Mouse (Mus musculus) kidney, postnatal 10 days (tissue): ENCODE results near the gene Jun.

Experiments used
- DNase-seq: peaks from one replicate; pipeline ENCODE4 v3.0.0; 2021; ENCODE audit warnings: mixed read lengths

The Jun gene

GRCm38 (mm10) chr4:95073214-95073750 lies 21.3 kb upstream of the Jun start:
- no peak for DNase-seq

GRCm38 (mm10) chr4:95070407-95070806 lies 18.4 kb upstream of the Jun start:
- DNase-seq, result no peak

DNA sequence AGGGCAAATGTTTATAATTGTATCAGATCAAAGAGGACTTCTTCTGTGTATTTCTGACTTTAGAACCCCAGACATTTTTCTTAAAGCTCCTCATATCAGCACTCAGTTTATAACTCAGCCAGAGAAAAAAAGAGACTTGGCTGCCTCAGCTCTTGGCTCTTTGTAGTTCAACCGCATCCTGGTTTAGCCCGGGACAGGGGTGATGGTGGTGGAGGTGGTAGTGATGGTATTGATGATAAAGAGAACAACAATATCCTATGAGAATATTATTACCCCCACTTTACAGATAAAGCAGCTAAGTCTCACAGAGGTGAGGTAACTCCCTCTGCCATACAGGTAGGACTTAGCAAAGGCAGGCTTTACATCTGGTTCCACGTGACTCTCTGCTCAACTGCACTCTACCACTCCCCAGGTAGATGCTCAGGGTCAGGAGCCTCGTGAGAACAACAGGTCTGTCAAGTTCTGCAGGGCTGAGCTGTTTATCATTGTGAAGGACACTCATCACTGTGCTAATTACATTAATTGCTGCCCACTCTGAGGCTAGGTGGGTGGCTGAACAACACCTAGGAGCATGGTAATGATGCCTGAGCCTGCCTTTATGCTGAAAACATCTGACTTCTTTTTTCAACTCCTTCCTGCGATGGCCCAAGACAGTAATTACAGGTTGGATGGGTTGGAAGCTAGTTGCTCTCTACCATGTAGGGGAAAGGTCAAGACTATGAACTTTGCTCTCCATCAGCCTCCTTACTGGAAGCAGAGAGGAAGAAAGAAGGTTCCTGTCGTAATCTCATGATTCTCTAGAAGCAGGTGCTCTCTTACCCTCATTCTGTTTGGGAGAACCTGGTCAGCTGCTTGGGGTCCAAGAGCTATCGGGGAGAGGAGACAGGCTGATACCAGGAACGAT lies 16.3 kb upstream of the Jun start:
- DNase-seq, result no peak

DNA sequence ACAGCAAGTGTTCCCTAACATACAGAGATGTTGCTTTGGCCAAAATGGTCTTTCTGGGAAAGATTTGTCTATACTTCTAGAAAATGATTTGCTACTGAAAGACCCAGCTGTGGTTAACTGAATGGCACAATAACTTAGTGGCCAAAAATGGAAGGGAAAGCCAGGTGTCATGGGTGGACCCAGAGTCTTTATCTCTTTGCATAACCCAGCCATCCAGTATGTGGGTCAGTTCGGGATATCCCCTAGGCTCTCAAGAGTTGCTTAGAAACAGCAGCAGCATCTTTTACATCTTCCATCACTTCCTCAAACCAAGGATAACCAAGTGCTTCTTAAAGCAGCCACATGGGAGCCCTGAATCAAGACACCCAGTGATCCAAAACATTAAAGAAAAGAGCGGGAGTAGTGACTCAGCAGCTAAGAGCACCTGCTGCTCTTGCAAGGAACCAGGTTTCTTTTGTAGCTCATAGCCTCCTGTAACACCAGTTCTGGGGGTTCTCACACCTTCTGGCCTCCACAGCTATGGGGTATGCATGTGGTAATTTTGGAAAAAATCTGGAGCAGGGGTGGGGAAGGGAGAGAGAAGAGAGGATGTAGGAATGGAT lies 11.7 kb upstream of the Jun start:
- DNase-seq, result no peak

- peak; percentile 77 for DNase-seq
Measured at GRCm38 (mm10) chr4:95062873-95063272, 10.9 kb upstream of the Jun start.

DNA sequence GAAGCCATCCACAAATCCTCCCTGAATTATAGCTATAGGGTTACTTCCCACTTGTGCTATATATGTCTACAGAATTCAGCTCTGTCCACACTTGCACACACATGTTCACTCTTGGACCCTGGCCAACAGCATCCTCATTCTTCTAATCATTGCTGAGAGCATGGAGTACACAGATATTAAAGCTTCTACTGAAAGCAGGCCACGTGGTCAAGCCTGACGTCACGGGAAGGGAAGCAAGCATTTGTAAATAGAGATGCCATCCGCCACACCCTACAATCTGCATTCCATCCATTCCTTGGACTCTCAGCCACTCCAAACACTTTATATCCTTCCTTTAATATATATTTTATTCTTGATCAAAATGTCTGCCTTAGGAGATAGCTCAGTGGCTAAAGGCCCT lies 5.2 kb upstream of the Jun start:
- DNase-seq, result no peak

DNA sequence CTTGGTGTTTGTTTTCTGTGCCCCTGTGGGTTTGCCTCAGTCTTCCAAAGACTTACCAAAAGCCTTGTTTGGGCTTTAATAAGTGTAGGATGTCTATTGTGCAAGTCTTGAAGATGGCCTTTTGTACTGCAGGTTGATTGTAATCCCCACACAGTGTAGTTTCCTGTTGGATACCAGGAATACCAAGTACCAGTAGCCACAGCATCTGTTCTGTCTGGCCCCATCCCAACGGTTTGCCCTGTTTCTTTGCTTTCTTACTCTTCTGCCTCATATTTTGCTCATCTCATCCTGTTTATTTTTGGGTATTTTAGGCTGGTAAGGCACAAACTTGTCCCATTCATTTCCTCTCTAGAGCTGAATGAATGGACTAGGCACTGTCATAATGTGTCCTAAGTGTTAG lies 3.3 kb upstream of the Jun start:
- DNase-seq, result no peak

DNA sequence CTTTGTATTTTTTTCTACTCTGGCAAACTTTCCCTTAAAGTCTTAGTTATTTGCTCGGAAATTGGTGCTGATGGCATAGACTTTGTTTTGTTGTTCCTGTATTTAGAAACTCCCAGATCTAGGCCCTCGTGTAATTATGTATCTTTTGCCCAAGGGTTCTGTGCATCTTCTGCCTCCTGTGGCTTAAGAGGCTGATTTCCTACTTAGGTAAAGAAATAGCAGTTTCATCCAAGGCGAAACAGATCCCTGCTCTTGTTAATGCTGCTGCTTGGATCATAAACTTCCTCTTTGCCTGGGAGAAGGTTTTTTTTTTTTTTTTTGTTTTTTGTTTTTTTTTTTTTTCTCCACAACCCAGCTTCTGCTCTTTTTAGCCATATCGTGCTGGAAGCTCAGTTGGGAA lies 2.3 kb upstream of the Jun start:
- DNase-seq, result no peak

DNA sequence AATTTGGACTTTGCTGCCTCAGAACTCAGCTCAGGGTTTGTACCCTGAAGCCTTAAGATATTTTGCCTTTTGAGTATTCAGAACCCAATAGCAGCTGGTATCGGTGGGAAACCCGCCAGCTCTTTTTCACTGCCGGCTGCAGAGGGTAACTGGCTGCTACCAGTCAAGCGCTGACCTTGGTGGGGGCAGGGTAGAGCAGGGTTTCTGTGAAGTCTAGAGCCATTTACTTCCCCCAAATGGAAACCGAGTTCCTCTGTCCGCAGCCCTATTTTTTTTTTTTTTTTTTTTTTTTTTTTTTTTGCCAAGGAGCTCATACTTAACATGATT lies 1.7 kb upstream of the Jun start:
- peak; percentile 89 for DNase-seq

DNA sequence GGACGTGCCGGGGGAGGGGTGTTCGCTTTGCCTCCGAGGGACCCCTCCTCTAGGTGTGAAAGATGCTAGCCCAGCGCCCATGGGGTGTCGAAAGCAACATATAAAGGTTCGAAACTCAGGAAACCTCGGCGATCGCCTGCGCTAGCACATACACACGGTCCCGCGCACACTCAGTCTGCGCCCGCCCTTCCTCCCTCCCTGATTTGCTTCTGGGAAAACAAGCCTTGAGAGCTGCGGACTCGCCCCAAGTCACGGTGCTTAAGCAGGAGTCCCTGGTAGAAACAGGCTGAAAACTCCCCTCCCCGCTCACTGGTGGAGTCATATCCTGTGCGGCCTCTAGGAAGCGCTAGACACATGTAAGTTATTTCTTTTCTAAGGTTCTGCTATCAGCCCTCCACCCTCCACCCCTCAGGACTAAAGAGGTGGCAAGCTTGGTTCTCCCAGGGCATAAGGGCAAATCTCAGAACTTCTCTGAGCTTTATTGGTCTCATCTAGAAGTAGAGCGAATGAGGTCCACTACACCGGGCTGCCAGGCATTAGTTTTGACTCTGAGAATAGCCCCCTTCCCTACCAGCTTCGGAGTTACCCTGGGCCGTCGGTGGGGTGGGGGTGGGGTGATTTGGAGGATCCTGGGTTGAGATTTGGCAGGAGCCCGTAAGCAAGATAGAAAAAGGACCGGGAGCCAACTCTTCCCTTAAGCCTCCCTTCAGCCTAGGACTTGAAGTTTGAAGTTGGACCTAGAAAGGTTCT lies 1.2 kb upstream of the Jun start:
- peak; percentile 95 for DNase-seq

DNA sequence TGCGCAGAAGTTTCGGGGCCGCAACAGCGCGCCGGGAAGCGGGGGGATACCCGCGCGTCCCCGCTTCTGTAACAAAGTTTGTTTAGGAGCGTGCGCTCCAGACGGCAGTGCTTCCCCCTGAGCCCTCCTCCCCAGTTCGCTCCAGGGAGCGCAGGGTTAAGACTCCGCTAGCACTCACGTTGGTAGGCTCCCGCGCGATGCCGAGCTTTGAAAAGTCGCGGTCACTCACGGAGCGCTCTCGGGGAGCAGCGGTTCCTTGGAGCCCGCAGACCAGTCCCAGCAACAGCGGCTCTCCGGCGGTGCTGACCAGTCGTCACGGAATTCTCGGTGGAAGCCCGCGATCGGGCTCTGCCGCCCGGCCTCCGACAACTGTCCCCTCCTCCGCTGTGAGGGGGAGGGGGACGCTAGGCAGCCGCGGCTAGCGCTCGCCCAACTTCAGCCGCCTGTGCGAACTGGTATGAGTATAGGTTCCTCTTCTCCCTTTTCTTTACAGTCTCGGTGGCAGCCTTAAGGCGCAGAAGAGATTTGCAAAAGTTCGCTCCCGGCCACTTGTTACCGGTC lies 631 bp downstream of the Jun start:
- peak; percentile 78 for DNase-seq

GRCm38 (mm10) chr4:95050518-95051278 lies 1.3 kb downstream of the Jun start:
- DNase-seq, result peak; percentile 89

DNA sequence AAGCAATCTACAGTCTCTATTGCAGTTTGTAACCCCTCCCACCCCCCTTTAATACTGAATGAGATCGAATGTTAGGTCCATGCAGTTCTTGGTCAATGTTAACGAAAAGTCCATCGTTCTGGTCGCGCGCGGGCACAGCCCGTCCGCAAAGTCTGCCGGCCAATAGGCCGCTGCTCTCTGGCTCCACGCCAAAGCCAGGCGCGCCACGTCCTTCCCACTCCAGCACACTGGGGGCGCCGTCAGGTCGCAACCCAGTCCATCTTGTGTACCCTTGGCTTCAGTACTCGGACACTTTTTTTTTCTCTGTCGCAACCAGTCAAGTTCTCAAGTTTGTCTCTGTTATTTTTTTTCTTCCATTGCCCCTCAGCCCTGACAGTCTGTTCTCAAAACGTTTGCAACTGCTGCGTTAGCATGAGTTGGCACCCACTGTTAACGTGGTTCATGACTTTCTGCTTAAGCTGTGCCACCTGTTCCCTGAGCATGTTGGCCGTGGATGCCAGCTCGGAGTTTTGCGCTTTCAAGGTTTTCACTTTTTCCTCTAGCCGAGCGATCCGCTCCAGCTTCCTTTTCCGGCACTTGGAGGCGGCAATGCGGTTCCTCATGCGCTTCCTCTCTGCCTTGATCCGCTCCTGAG lies 2.0 kb downstream of the Jun start:
- DNase-seq, result peak; percentile 92

- no peak for DNase-seq
Measured at GRCm38 (mm10) chr4:95049153-95049552, 2.9 kb downstream of the Jun start.

- DNase-seq, result no peak
Measured at GRCm38 (mm10) chr4:95048731-95049100, 3.3 kb downstream of the Jun start.

DNA sequence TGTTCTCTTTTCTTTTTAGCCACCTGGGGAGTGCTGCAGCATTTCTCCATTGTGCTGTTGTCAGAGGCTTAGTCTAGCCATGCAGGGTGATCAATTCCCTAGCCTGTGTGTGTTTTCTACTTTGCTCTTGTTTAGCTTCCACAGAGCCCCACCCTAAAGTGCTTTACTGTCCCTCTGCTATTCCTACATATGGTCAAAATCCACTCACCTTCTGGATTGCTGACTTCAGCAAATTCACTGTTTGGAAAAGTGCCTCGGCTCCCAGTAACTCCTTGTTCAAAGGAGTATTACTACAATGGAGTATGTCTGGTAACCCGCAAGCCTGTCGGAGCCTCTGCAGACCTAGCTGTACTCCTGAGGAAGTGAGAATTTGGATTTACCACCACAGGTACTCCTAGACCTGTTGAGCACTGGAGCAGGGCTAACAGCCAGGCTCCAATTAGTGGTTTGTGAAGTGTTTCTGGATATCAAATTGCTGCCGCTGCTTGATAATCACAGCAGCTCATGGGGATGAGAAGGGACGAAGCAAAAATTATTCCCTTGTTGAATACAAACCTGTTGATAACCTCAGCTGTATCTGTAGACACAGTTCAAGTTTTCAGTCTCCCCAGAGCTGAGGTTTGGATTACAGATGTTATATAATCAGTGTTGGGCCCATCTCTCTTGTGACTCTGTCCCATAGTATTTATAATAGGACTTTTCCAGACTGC lies 3.8 kb downstream of the Jun start:
- DNase-seq, result no peak

- DNase-seq, result no peak
Measured at GRCm38 (mm10) chr4:95045133-95045532, 6.9 kb downstream of the Jun start.

GRCm38 (mm10) chr4:95044721-95045120 lies 7.3 kb downstream of the Jun start:
- no peak for DNase-seq

DNA sequence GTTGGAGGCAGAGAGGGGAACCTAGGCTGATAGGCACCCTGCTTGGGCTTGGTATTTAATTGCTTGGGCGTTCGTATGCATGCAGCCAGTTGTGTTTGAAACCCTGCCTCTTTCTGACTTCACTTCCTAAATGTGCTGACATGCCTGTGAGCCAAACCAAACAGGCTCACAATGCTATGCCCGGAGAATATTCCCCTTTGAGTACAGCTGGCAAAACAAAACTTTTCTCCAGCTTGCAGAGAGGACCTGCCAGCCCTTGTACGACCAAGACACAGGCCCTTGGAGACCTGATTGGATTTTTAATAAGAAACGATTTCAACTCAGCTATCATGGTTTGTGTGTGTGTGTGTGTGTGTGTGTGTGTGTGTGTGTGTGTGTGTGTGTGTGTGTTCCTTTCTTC lies 14.0 kb downstream of the Jun start:
- DNase-seq, result no peak

DNA sequence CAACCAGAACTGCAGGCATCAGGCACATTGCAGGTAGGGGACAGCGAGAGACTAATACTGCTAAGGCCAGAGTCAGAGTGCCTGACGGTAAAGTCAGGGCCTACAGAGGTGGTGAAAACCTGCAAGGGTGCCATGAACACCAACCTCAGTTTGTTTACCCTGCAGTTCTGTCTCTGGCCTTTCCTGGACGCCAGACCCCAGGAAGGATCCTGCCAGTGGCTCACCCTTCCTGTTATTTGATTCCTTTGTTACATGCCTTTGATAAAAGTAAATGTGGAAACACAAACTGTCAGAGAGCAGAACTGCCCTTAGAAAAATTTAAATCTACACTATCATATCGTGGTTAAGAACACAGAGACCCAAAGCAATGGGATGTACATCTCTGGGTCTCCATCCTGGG lies 20.9 kb downstream of the Jun start:
- DNase-seq, result no peak

- no peak for DNase-seq
Measured at GRCm38 (mm10) chr4:95025847-95026600, 26.0 kb downstream of the Jun start.
